Mouse (Mus musculus): ENCODE measurements at regions not wholly inside any gene's neighbourhood (a gene's known extent, or its start where the extent isn't known, plus 50 kb on each side); places are given as distances from the start of the nearest gene placed in this dataset.

- Histone ChIP-seq H3K27ac (no peak overlapping the region), H3K27me3 (no peaks in the 10 kb centered on the region), H3K4me3 (no peak overlapping the region), H3K9ac (no peak overlapping the region), H3K4me2 (no peak overlapping the region), H3K4me1 (replicated peaks) (no peaks in the 10 kb centered on the region), H3K9me3 (replicated peaks) (no peaks in the 10 kb centered on the region), H3K36me3 (no peaks in the 10 kb centered on the region)
- no peak for ATAC-seq (replicated peaks; ENCODE audit: insufficient number of reproducible peaks, insufficient read depth, low FRiP score, low read depth)
- WGBS: 48% methylated on average over 2 of the region's 2 CpGs
Observed at GRCm38 (mm10) chr10:28010756-28011155, 63.9 kb upstream of the Ptprk start.

DNA sequence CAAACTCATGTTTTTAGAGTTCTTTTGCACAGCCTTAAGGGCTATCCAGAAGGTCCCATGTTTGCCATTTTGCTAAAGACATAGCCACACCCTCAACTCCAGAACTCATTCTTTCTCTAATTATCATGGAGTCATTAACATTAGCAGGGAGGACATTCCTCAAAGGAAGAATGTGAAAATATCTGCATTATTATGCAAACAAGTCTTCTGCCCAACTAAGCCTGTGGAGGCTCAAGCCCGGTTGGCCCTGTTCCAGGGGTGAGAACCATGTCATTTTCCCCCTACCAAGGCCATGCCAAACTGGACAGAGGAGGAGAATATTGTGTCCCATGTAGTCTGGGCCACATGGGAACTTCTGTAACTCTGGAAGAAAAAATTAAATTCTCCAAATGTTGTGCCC lies 62.5 kb upstream of the Ptprk start:
- no peaks in the 10 kb centered on the region for H3K9me3 ChIP-seq (replicated peaks)
- no peak overlapping the region for H3K27ac ChIP-seq
- no peaks in the 10 kb centered on the region for H3K36me3 ChIP-seq
- no peak overlapping the region for H3K4me3 ChIP-seq
- ATAC-seq (replicated peaks; ENCODE audit: insufficient number of reproducible peaks, insufficient read depth, low FRiP score, low read depth): no peak
- H3K4me2 ChIP-seq: no peak overlapping the region
- H3K9ac ChIP-seq: no peak overlapping the region
- 74% methylated on average over 1 of the region's 1 CpGs for WGBS
- no peaks in the 10 kb centered on the region for H3K27me3 ChIP-seq
- H3K4me1 ChIP-seq (replicated peaks): no peaks in the 10 kb centered on the region

DNA sequence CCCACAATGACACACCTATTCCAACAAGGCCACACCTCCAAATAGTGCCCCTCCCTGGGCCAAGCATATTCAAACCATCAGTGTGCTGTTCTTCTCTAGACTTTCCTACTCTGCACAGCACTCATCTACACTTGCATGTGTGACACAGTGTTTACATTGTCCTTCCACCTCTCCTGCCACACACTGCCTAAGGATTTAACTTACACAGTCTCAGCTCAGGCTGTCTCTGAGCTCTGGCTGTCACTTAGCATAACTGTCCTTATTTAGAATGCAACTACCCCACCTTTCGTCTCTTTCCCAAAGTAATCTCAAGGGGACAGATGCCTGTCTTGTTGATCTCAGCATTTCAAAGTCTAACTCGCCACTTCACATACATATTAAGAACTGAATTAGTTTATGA lies 61.2 kb upstream of the Ptprk start:
- 55% methylated on average over 2 of the region's 2 CpGs for WGBS
- no peaks in the 10 kb centered on the region for H3K36me3 ChIP-seq
- H3K4me2 ChIP-seq: no peak overlapping the region
- no peaks in the 10 kb centered on the region for H3K9me3 ChIP-seq (replicated peaks)
- H3K4me3 ChIP-seq: no peak overlapping the region
- no peak overlapping the region for H3K27ac ChIP-seq
- H3K27me3 ChIP-seq: no peaks in the 10 kb centered on the region
- no peak overlapping the region for H3K9ac ChIP-seq
- no peak for ATAC-seq (replicated peaks; ENCODE audit: insufficient number of reproducible peaks, insufficient read depth, low FRiP score, low read depth)
- no peaks in the 10 kb centered on the region for H3K4me1 ChIP-seq (replicated peaks)

DNA sequence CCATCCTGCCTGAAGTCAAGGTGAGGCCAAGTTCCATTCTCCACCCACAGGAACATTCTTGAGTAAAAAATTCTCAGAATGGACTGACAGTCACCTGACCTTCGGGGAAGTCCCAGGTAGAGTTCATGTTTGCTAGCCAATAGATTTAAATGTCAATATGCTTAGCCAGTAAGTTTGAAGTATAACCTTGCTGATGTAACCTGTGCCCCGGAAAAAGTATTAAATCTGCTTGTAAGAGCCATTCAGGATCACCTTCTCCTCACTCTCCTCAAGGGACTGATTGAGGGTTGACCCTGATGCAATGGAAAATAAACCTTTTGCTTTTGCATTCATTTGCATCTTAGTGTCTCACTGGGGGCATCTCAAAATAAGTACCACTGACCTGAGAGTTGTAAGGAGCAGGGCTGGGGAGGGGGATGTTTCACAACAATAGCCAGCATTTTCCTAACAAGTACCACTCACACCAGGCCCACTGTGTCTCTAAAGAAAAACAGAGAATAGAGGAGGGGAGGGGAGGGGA lies 60.3 kb upstream of the Ptprk start:
- Histone ChIP-seq H3K36me3 (no peaks in the 10 kb centered on the region), H3K9me3 (replicated peaks) (no peaks in the 10 kb centered on the region), H3K4me3 (no peak overlapping the region), H3K9ac (no peak overlapping the region), H3K4me1 (replicated peaks) (no peaks in the 10 kb centered on the region), H3K4me2 (no peak overlapping the region), H3K27me3 (no peaks in the 10 kb centered on the region), H3K27ac (no peak overlapping the region)
- no peak for ATAC-seq (replicated peaks; ENCODE audit: insufficient number of reproducible peaks, insufficient read depth, low FRiP score, low read depth)
- 70% methylated on average over 2 of the region's 2 CpGs for WGBS

Data from heart, embryonic 15.5 days (tissue).